Mouse (Mus musculus): ENCODE measurements around the gene Lpar6. TPM values are rescaled to one million over a fixed set of nuclear protein-coding genes. Genes with fewer than 3 reads are reported as not detected.

The Lpar6 gene
- total RNA-seq, 2 experiments from 2014 or later = 0.59 to 0.82 TPM

- TF ChIP-seq CTCF (IDR thresholded peaks at IDR 0.05) = no peak
- Histone ChIP-seq H3K4me3 (no peak overlapping the region), H3K27ac (peak overlapping the region; percentile 77)
- no peak for DNase-seq
- intact Hi-C loops (cut with DNase I) = loop anchor here (5.0 to 10.0 kb wide), 4 partner anchors 53 to 240 kb away; no protein-coding TSS in a partner anchor
Measured at GRCm38 (mm10) chr14:73234468-73235031, 3.1 kb upstream of the Lpar6 start.

GRCm38 (mm10) chr14:73238498-73239250 is 979 bp downstream of the Lpar6 start:
- H3K27ac ChIP-seq = peak overlapping the region; percentile 87
- intact Hi-C loops (cut with DNase I) = loop anchor here (5.0 to 10.0 kb wide), 4 partner anchors 49 to 236 kb away; no protein-coding TSS in a partner anchor
- peak; percentile 33 for DNase-seq
- TF ChIP-seq CTCF (IDR thresholded peaks at IDR 0.05) = no peak
- H3K4me3 ChIP-seq = peak overlapping the region; percentile 81

GRCm38 (mm10) chr14:73239291-73239690 is 1.6 kb downstream of the Lpar6 start:
- TF ChIP-seq CTCF (IDR thresholded peaks at IDR 0.05) = no peak
- Histone ChIP-seq H3K27ac (peak overlapping the region; percentile 87), H3K4me3 (peak overlapping the region; percentile 81)
- DNase-seq = no peak
- intact Hi-C loops (cut with DNase I) = loop anchor here (5.0 to 10.0 kb wide), 4 partner anchors 48 to 236 kb away; no protein-coding TSS in a partner anchor

GRCm38 (mm10) chr14:73239857-73240256 is 2.2 kb downstream of the Lpar6 start:
- TF ChIP-seq CTCF (IDR thresholded peaks at IDR 0.05) = no peak
- Histone ChIP-seq H3K4me3 (peak overlapping the region; percentile 81), H3K27ac (peak overlapping the region; percentile 87)
- intact Hi-C loops (cut with DNase I) = loop anchor here (5.0 to 10.0 kb wide), 4 partner anchors 47 to 235 kb away; no protein-coding TSS in a partner anchor
- DNase-seq = no peak

GRCm38 (mm10) chr14:73244061-73244597 is 6.4 kb downstream of the Lpar6 start:
- TF ChIP-seq CTCF (IDR thresholded peaks at IDR 0.05) = no peak
- no peak overlapping the region for H3K4me3 ChIP-seq
- DNase-seq = no peak
- intact Hi-C loops (cut with DNase I) = no loop called here
- no peak overlapping the region for H3K27ac ChIP-seq

- TF ChIP-seq CTCF (IDR thresholded peaks at IDR 0.05) = no peak
- intact Hi-C loops (cut with DNase I) = no loop called here
- no peak for DNase-seq
- H3K27ac ChIP-seq = no peak overlapping the region
- H3K4me3 ChIP-seq = no peak overlapping the region
Measured at GRCm38 (mm10) chr14:73250056-73250455, 12.4 kb downstream of the Lpar6 start.

GRCm38 (mm10) chr14:73252276-73252675 is 14.6 kb downstream of the Lpar6 start:
- H3K27ac ChIP-seq = peak overlapping the region; percentile 48; the same call in 1 of the 2 replicates
- intact Hi-C loops (cut with DNase I) = no loop called here
- no peak overlapping the region for H3K4me3 ChIP-seq
- no peak for DNase-seq
- TF ChIP-seq CTCF (IDR thresholded peaks at IDR 0.05) = no peak

- no peak for TF ChIP-seq CTCF (IDR thresholded peaks at IDR 0.05)
- Histone ChIP-seq H3K4me3 (no peak overlapping the region), H3K27ac (peak overlapping the region; percentile 48)
- intact Hi-C loops (cut with DNase I) = no loop called here
- DNase-seq = no peak
Measured at GRCm38 (mm10) chr14:73253453-73254251, 16.0 kb downstream of the Lpar6 start.

- H3K4me3 ChIP-seq = no peak overlapping the region
- intact Hi-C loops (cut with DNase I) = no loop called here
- TF ChIP-seq CTCF (IDR thresholded peaks at IDR 0.05) = no peak
- no peak for DNase-seq
- peak overlapping the region; percentile 17; the same call in 1 of the 2 replicates for H3K27ac ChIP-seq
Measured at GRCm38 (mm10) chr14:73254412-73254811, 16.7 kb downstream of the Lpar6 start.

- Histone ChIP-seq H3K27ac (peak overlapping the region; percentile 7; the same call in 1 of the 2 replicates), H3K4me3 (no peak overlapping the region)
- intact Hi-C loops (cut with DNase I) = no loop called here
- TF ChIP-seq CTCF (IDR thresholded peaks at IDR 0.05) = no peak
- no peak for DNase-seq
Measured at GRCm38 (mm10) chr14:73255426-73255970, 17.8 kb downstream of the Lpar6 start.

GRCm38 (mm10) chr14:73257348-73257747 is 19.7 kb downstream of the Lpar6 start:
- DNase-seq = no peak
- no peak overlapping the region for H3K4me3 ChIP-seq
- intact Hi-C loops (cut with DNase I) = no loop called here
- H3K27ac ChIP-seq = peak overlapping the region; percentile 31
- TF ChIP-seq CTCF (IDR thresholded peaks at IDR 0.05) = no peak

- peak; percentile 19 for DNase-seq
- peak overlapping the region; percentile 31; the same call in 1 of the 2 replicates for H3K27ac ChIP-seq
- intact Hi-C loops (cut with DNase I) = no loop called here
- no peak overlapping the region for H3K4me3 ChIP-seq
- no peak for TF ChIP-seq CTCF (IDR thresholded peaks at IDR 0.05)
Measured at GRCm38 (mm10) chr14:73258181-73258580, 20.5 kb downstream of the Lpar6 start.
